Mouse (Mus musculus) olfactory bulb, adult 2 months (tissue): ENCODE measurements around the gene Ccdc6.

Source experiments
- CTCF ChIP-seq: fragments of 200-500 bp; IDR thresholded peaks from 2 replicates; pipeline ENCODE4 v1.5.1; 2012; ENCODE audit warnings: low read depth, mild to moderate bottlenecking, low read length, moderate library complexity; ENCODE audit not compliant: insufficient read depth
- POLR2A ChIP-seq: fragments of 200-500 bp; IDR thresholded peaks from 2 replicates; pipeline ENCODE4 v1.6.1; 2012; ENCODE audit warnings: mild to moderate bottlenecking, low read depth, low read length, moderate library complexity; ENCODE audit not compliant: insufficient read depth

- TF ChIP-seq POLR2A (no peak), CTCF (peak; percentile 58)
Observed at GRCm38 (mm10) chr10:70173314-70173713, 76.4 kb downstream of the Ccdc6 start.
